Mouse (Mus musculus): ENCODE data around the gene Slc39a7.

Gene Slc39a7

DNA sequence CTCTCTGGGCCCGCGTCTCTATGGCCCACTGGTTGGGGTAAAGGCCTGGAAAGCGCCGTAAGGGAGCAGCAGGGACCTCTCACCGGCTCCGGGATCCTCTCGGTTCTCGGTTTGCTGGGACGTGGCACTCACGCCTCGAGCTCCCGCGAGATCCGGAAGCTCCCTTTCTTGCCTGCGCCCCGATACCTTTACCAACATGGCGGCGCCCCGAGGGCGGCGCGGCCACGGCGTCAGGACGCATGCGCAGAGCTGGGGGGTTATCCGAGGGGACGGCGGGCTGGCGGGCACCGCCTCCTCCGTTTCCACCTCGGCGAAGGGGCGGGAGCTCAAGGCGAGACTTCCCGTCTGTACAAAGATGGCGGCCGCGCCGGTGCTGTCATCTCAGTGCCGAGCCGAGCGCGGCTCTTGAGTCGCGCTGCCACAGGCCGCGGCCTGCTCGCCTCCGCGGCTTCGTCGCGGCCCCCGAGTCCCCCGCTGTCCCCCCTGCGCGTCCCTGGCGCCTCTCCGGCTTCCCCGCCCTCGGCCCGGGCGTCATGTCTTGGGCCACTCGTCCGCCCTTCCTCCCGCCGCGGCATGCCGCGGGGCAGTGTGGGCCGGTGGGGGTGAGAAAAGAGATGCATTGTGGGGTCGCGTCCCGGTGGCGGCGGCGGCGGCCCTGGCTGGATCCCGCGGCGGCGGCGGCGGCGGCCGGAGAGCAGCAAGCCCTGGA lies at the start of gene Slc39a7, which contains the start of gene Rxrb:
TSS of gene Slc39a7 (minus strand) at position 218 of the 709 bp plus-strand sequence.
TSS of gene Rxrb (plus strand) at position 348 of the 709 bp plus-strand sequence.
- peak; percentile 95 to 98 for DNase-seq (ENCODE audit: low spot score in 2 of 2)

DNA sequence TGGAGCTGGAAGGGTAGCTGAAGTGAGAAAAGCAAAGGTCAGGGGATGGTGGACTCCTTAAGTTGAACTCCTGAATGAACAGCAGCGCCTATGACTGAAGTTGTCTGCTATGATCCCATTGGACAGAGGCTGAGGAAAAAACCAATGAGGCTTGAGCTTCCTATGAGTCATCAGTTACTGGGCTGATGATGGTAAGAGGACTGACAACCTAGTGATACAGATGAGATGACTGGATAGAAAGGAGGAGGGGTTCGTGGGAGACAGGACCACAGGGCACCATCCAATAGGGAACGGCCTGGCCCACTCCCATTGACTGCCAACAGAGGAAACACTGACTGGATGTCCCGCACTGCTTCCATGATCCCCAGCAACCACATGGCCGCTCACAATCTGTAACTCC lies 48.1 kb upstream of the Slc39a7 start:
- peak; percentile 37 to 48 for DNase-seq (ENCODE audit: low spot score in 2 of 2)

DNA sequence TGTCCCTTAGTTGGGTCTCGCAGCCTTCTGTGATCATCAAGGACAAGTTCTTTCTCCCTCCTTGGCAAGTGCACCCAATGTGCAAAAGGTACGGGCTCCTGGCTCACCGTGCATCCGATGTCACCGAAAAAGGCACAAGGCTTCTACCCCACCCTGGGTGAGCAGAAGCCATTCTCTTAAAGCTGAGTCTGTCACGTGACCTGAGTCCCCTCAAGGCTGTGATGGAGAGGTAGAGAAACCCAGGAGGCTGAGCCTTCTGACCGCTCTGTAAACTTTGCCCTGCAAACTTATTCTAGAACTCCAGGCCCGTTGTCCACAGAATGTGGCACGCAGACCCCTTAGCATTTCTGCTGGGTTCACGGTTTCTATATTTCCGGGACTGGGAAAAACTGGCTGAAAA lies 47.5 kb upstream of the Slc39a7 start:
- DNase-seq (ENCODE audit: low spot score in 2 of 2), result no peak

DNA sequence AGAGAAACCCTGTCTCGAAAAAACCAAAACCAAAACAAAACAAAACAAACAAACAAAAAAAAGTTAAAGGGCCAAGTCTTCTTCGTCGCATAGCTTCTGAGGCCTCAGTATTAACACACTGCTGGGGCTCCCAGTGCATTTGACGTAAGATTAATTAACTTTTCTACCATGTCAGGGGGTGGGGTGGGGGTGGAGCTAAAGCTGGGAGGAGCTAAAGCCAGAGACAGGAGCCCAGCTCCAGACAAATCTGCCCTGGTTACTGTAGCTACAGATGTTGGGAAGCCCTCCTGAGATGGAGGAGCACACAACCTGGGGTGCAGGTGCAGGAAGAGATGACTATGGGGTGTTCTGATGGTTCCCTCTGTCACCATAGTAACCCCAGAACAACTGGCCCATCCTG lies 46.7 kb upstream of the Slc39a7 start:
- no peak for DNase-seq (ENCODE audit: low spot score in 2 of 2)

DNA sequence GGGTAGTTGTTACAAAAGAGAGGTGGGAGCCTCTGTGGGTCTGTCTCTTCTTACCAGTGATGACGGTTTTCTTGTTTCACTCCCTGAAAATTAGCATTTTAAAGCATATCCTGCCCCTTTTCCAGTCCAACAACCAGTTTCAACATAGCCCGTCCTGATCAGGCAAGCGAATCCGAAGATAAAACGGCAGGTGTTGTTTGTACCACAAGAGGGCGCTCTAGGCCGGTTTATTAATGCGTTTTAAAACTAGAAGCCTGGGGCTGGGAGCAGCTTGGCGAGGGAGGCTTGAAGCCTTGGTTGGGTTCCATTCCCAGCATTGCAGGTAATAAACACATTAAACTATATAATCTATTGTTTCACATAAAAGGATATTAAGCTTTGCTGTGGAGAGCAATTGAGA lies 46.1 kb upstream of the Slc39a7 start:
- peak in 1 of 2 experiments; percentile 72 for DNase-seq (ENCODE audit: low spot score in 2 of 2)

DNA sequence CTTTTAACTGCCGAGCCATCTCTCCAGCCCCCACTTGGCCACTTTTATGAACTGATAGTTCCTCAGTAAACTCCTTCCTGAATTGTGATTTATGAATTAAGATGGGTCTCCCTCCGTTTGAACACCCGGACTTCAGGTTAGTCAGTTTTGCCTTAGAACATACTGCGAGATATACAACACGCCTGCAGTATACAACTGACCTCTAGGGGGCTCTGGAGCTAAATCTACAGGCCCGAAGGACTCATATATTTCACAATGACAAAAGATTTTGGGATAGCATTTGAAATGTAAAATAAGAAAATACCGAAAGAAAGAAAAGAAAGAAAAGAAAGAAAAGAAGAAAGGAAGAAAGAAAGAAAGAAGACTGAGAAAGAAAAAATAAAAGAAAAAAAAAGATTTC lies 43.8 kb upstream of the Slc39a7 start:
- DNase-seq (ENCODE audit: low spot score in 2 of 2), result peak in 1 of 2 experiments; percentile 70

DNA sequence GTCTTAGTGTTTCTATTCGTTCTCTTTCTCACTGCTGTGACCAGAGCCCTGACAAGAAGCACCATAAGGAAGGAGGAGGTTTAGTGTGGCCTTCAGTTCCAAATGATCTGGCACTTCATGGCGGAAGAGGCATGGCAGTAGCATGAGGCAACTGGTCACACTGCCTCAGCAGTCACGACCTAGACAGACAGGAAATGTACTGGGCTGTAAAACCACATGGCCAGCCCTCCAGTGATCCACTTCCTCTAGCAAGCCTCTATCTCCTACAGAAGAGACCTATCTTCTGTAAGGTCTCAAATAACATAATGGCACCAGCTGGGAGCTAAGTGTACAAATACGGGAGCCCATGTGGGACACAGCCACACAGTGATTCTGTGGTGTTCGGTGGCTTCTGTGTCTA lies 40.6 kb upstream of the Slc39a7 start:
- DNase-seq (ENCODE audit: low spot score in 2 of 2), result no peak

DNA sequence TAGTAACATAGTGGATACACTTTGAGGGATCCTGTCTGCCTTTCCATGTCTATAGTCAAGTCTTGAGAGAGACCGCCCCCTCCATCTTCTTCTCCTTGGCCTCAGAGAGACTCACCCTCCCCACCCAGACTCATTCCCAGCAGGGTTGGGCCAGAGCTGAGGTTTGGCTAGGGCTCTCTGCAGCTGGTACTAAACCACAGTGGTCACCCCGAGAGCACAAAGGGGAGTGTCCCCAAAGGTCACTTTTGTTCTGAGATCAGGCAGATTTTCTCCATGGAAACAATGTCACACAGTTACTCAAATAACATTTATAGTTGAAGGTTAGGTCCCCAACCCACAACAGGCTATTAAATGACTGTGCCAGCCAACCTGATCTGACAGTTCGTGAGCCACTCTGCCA lies 37.4 kb upstream of the Slc39a7 start:
- DNase-seq (ENCODE audit: low spot score in 2 of 2), result no peak

DNA sequence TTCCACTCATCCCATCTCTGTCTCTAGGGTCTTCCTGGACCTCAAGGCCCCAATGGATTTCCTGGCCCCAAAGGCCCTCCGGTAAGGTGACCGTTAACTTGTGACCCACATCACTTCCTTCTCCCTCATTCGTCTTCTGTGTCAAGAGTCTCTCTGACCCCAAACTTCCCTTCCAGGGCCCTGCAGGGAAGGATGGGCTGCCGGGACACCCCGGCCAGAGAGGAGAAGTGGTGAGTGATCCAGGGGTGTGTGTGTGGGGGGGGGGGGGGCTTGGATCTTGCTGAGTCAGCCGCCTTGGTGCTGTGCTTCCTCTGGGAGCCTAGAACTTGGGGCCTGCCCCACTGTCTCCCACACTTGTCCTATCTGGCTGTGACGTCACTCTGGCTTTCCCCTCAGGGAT lies 25.7 kb upstream of the Slc39a7 start:
- no peak for DNase-seq (ENCODE audit: low spot score in 2 of 2)

DNA sequence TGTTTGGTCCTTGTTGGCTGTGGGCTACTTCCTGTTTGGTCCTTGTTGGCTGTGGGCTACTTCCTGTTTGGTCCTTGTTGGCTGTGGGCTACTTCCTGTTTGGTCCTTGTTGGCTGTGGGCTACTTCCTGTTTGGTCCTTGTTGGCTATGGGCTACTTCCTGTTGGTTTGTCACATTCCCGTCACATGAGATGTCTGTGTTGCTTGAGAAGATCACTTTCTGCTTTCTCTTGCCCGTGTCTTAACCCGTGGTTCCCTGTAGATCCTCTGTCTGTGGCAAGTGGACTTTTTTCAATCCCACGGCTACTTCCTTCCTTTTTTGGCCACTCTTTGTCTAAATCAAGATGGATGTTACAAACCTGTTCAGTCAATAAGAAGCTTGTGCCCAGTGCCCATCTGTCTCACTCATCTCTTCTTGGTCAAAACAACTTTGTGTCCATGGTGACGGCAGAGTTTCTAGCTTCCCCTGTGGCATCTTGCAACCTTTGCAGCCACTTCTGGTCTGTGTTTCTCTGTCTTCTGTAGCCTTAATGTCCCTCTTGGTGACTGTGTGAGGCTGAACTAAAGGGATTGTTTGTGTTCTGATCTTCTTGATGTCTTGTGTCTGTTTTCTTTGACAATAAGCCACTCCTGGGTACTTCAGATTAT lies 16.0 kb upstream of the Slc39a7 start:
- DNase-seq (ENCODE audit: low spot score in 2 of 2), result no peak

DNA sequence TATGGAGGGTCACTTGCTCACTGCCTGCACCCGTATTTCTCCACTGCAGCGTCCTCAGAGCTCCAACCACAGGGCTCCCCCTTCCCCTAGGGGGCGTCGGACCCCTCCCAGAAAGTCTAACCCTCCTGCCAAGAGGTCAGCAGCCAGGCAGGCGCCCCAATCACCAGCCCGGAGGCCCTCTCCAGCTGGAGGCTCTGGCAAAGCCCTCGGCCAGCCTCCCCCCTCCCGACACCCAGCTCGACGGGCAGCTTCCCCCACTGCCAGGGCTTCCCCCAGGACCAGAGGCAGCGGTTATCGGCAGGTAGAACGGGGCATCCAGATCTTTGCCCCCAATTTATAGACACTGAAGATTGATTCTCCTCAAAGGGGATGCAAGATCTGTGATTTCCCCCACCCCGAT lies 14.5 kb upstream of the Slc39a7 start:
- no peak for DNase-seq (ENCODE audit: low spot score in 2 of 2)

DNA sequence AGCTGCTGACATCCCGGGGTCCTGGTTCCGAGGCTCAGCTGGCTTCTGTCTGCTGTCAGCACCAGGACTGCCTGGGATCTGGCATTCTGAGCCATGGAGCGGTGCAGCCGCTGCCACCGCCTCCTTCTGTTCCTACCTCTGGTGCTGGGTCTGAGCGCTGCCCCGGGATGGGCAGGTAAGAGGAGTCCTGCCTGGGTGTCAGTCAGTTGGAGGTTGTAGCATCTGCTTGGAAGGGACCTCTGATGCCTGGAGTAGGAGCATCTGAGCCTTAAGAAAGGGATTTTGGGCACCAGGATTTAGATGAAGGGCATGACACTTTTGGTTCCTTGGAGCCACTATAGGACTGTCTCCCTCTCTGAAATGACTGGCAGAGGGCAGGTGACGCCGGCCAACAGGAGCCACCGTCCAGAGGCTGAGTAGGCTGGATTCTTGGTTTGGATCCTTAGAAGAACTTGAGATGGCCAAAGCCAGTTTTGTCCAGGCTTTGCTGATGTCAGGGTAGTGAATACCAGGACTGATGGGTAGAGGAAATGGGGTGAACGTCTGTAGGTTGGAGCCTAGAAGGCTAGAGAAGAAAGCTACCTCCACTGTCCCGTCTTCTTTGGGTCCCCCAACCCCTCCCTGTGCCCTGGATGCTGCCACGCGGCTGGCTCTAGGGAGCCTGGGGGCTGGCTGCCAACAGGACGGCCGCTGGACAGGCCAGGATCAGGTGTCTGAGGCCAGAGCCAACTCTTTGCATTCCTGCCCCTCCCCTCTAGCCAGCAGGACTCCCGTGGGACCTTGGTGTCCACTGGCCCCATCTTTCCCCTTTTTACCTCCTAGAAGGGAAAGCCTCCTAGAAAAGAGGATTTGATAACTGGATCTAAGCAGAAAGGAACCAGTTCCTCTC lies 8.3 kb upstream of the Slc39a7 start:
- peak in 1 of 2 experiments; percentile 31 for DNase-seq (ENCODE audit: low spot score in 2 of 2)

DNA sequence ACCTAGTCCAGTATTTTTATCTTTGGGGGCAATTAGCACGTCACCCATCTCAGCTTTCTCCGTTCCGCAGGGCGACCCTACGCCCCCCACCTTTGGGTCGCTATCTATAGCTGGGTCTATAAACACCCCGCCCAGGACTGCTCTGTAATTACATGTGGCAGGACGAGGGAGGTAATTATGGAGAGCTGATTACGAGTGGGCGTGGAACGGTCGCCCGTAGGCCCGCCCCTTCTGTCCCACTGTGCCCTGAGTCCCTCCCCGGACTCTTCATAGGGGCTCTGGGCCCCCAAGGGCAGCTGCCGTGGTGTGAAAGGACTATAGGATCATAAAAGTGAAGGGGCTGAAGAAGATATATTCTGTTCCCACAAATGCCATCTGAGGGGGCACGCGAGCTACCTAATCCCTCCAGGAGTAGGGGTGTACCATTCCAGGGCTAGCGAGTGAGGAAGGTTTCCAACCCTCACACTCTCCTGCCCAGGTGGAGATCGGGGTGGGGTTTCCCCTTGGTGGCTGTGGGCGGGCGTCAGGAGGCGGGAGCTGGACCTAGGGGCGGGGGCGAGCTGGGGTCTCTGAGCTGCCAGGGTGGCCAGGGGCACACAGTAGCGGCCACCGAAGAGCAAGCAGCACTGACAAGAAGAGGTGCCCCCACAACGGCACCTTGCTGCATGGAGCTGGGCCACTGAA lies 7.5 kb upstream of the Slc39a7 start, which contains the start of gene Col11a2:
TSS of gene Col11a2 (plus strand) at position 560 of the 684 bp plus-strand sequence.
- peak in 1 of 2 experiments; percentile 34 for DNase-seq (ENCODE audit: low spot score in 2 of 2)

DNA sequence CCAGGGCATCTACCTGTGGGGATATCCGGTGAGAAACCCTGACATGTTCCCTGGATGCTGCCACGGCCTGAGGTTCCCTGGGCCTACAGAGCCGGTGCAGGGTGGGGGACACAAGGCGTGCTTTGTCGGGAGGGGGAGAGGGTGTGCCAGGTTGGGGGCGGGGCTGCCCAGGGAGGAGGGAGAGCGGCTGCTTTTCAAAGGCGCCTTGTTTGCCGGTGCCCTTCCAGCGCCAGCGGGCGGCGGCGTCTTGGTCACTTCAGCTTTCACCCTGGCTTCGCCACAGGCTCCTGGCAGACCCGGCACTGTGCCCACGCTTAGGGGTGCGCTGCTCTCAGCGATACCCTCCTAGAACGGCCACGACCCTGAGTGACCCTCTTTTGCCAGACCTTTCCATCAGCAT lies 7.0 kb upstream of the Slc39a7 start:
- DNase-seq (ENCODE audit: low spot score in 2 of 2), result peak in 1 of 2 experiments; percentile 63

DNA sequence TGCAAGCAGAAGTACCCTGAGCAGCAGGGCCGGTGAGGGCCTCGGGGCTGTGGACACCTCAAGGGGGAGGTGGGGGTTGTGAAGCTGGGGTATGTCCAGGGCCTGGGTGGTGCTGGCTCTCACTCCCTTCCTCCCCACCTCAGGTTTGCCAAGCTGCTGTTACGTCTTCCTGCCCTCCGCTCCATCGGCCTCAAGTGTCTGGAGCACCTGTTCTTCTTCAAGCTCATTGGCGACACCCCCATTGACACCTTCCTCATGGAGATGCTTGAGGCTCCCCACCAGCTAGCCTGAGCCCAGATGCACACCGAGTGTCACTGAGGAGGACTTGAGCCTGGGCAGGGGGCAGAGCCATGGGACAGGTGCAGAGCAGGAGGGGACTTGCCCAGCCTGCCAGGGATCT lies 5.8 kb upstream of the Slc39a7 start:
- DNase-seq (ENCODE audit: low spot score in 2 of 2), result no peak

DNA sequence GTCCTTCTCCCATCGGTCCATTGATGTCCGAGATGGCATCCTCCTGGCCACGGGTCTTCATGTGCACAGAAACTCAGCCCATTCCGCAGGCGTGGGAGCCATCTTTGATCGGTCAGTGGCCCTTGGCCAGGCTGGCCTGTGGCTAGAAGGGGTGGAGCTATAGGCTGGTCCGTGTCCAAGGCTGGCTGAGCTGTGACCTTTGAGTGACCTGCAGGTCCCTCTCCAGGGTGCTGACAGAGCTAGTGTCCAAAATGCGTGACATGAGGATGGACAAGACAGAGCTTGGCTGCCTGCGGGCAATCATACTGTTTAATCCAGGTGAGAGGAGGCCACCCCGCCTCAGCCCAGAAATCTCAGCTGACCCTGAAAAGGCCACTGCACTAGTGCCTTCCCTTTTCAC lies 5.2 kb upstream of the Slc39a7 start:
- peak in 1 of 2 experiments; percentile 24 for DNase-seq (ENCODE audit: low spot score in 2 of 2)

DNA sequence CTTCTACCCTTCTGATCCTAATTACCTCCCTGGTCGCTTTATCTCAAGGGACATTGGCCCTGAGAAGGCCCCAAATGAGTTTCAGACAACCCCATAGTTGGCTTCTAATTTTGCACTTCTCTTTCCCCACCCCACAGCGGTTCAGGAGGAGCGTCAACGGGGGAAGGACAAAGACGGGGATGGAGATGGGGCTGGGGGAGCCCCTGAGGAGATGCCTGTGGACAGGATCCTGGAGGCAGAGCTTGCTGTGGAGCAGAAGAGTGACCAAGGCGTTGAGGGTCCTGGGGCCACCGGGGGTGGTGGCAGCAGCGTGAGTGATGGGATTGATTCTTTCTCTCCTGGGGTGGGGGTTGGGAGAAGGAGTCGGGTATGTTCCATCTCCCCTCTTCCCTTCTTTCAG lies 4.0 kb upstream of the Slc39a7 start:
- DNase-seq (ENCODE audit: low spot score in 2 of 2), result no peak

DNA sequence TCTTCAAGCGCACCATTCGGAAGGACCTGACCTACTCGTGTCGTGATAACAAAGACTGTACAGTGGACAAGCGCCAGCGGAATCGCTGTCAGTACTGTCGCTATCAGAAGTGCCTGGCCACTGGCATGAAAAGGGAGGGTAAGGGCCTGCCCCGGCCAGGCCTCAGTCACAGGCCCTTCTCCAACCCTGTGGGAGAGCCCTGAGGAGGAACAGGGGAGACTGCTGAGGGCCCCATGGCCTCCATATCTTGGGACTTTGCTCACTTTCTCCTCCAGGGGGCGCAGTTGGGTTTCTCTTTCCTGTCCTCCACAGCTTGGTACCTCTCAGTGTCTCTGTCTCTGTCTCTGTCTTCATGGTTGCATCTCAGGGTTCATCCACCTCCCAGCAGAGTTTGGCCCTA lies 2.6 kb upstream of the Slc39a7 start:
- DNase-seq (ENCODE audit: low spot score in 2 of 2), result peak in 1 of 2 experiments; percentile 76

DNA sequence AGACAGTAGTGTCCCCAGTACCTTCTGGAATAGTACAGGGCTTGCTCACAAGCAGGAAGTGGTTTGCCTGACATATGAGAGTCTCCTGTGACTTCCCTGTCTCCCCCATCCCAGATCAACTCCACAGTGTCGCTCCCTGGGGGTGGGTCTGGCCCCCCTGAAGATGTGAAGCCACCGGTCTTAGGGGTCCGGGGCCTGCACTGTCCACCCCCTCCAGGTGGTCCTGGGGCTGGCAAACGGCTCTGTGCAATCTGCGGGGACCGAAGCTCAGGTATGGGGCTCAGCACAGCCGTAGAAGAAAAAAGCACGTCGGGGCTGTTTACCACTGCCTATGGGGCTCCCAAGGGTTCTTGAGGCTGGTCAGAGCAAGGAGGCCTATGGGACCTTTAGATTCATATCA lies 2.0 kb upstream of the Slc39a7 start:
- peak in 1 of 2 experiments; percentile 29 for DNase-seq (ENCODE audit: low spot score in 2 of 2)

DNA sequence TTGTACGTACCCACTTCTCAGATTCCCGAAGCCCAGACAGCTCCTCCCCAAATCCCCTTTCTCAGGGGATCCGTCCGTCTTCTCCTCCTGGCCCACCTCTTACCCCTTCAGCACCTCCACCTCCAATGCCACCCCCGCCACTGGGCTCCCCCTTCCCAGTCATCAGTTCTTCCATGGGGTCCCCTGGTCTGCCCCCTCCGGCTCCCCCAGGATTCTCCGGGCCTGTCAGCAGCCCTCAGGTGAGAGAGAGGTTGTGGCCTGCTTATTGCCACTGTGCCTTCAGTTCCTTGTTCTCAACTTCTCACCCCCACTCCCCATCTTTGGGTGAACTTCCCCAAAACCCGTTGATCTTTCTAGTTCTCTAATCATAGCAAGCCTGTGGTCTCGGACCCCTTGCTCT lies 1.3 kb upstream of the Slc39a7 start:
- DNase-seq (ENCODE audit: low spot score in 2 of 2), result peak in 1 of 2 experiments; percentile 21

DNA sequence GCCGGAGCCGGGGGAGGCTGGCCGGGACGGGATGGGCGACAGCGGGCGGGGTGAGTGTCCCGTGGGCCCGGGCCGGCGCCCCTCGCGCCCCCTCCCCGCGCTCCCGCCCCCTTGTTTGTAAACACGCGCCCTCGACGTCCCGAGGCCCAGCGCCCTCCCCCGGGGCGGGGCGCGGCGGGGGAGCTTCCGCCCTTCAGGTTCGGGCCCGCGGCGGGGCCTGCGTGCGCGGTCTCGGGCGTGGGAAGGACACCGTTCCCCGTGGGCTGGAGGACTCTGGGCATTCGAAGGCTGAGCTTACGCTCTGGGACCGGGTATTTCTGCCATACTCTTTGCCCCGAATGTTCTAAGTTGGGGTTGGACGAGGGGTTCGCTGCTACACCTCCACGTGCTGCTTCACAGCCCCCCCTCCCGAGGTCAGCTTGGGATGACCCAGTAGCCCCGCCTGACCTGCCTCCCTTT lies 721 bp upstream of the Slc39a7 start:
- peak in 1 of 2 experiments; percentile 58 for DNase-seq (ENCODE audit: low spot score in 2 of 2)
